Mouse (Mus musculus) kidney, postnatal 0 days (tissue): ENCODE measurements around the gene Rad23a. TPM values are rescaled to one million over a fixed set of nuclear protein-coding genes. Genes with fewer than 3 reads are reported as not detected.

ENCODE experiments used
- ATAC-seq: fragments of 200-750 bp; cut with Nextera tagmentation; replicated peaks from 2 replicates; pipeline ENCODE4 v1.8.0; 2017; ENCODE audit warnings: low read depth, moderate number of reproducible peaks, moderate TSS enrichment, moderate library complexity; ENCODE audit not compliant: low FRiP score
- DNase-seq: peaks from one replicate; pipeline ENCODE4 v3.0.0-alpha.2; 2016; ENCODE audit warnings: low spot score
- H3K27ac ChIP-seq: fragments of 300-500 bp; sonication (generic); 2 replicates; pipeline ENCODE4 v1.5.1; 2014; ENCODE audit warnings: mild to moderate bottlenecking
- H3K27me3 ChIP-seq: fragments of 300-500 bp; sonication (generic); 2 replicates; pipeline ENCODE4 v1.6.1; 2014; ENCODE audit warnings: low read length, mixed read lengths; ENCODE audit not compliant: insufficient read depth
- H3K36me3 ChIP-seq: fragments of 300-500 bp; sonication (generic); 2 replicates; pipeline ENCODE4 v1.6.1; 2014; ENCODE audit warnings: low read length, mixed read lengths; ENCODE audit not compliant: insufficient read depth
- H3K4me1 ChIP-seq: fragments of 300-500 bp; sonication (generic); replicated peaks from 2 replicates; pipeline ENCODE4 v1.6.1; 2014; ENCODE audit warnings: antibody characterized with exemption, low read length, mixed read lengths; ENCODE audit not compliant: insufficient read depth
- H3K4me2 ChIP-seq: fragments of 300-500 bp; sonication (generic); 2 replicates; pipeline ENCODE4 v1.6.1; 2014; ENCODE audit warnings: mild to moderate bottlenecking, low read length, moderate library complexity, mixed read lengths
- H3K4me3 ChIP-seq: fragments of 300-500 bp; sonication (generic); replicated peaks from 2 replicates; pipeline ENCODE4 v1.5.1; 2014; ENCODE audit warnings: low read depth, low read length
- H3K9ac ChIP-seq: fragments of 300-500 bp; sonication (generic); 2 replicates; pipeline ENCODE4 v1.6.1; 2014; ENCODE audit warnings: low read depth, low read length
- H3K9me3 ChIP-seq: fragments of 300-500 bp; sonication (generic); replicated peaks from 2 replicates; pipeline ENCODE4 v1.6.1; 2016; ENCODE audit warnings: low read length, inconsistent platforms, mixed read lengths
- CTCF ChIP-seq: IDR thresholded peaks from 2 replicates; pipeline ENCODE4 v1.5.1; 2016; ENCODE audit warnings: antibody characterized with exemption, low read depth, mild to moderate bottlenecking, moderate library complexity
- WGBS: fragments of 180-500 bp; shearing (Covaris S2); extraction: QIAGEN DNeasy Blood & Tissue Kit; methylation state at CpG from one replicate; pipeline ENCODE4 v1.1.7; 2014; 5-methylcytosine and 5-hydroxymethylcytosine counted together
- polyA plus RNA-seq: library from polyadenylated mRNA; unstranded; fragments of >200 nt; fragmentation: Nextera tagmentation; extraction: Ambion mirVana; gene quantifications from 2 replicates; pipeline ENCODE4 v1.2.1, GENCODE M21; 2015

Rad23a gene
- polyA plus RNA-seq, 1 experiment from 2014 or later, result 98.9 TPM

GRCm38 (mm10) chr8:84789855-84790486, 50.5 kb downstream of the Rad23a start:
- no peak; the same call in 1 of the 2 replicates for ATAC-seq
- no peaks in the 10 kb centered on the region for H3K36me3 ChIP-seq
- H3K4me1 ChIP-seq, result peaks cover 17% of the 10 kb centered on the region
- no peak overlapping the region for H3K4me2 ChIP-seq
- WGBS, result 71% methylated on average over 9 of the region's 9 CpGs
- peaks cover 36% of the 10 kb centered on the region; the same call in 1 of the 2 replicates for H3K27me3 ChIP-seq
- no peak for TF ChIP-seq CTCF
- no peak overlapping the region for H3K9ac ChIP-seq
- no peak overlapping the region for H3K4me3 ChIP-seq
- no peak overlapping the region for H3K27ac ChIP-seq
- DNase-seq, result no peak
- no peaks in the 10 kb centered on the region for H3K9me3 ChIP-seq

- no peak for ATAC-seq
- WGBS, result 58% methylated on average over 3 of the region's 5 CpGs
- H3K9me3 ChIP-seq, result no peaks in the 10 kb centered on the region
- no peak for DNase-seq
- no peaks in the 10 kb centered on the region for H3K36me3 ChIP-seq
- TF ChIP-seq CTCF, result no peak
- peaks cover 42% of the 10 kb centered on the region for H3K27me3 ChIP-seq
- H3K4me3 ChIP-seq, result no peak overlapping the region
- no peak overlapping the region for H3K9ac ChIP-seq
- H3K4me1 ChIP-seq, result peaks cover 23% of the 10 kb centered on the region
- H3K4me2 ChIP-seq, result no peak overlapping the region
- H3K27ac ChIP-seq, result no peak overlapping the region
Measured at GRCm38 (mm10) chr8:84789345-84789744, 51.1 kb downstream of the Rad23a start.

GRCm38 (mm10) chr8:84788896-84789295, 51.6 kb downstream of the Rad23a start:
- WGBS, result 22% methylated on average over 11 of the region's 11 CpGs
- Histone ChIP-seq H3K9me3 (no peaks in the 10 kb centered on the region), H3K27ac (no peak overlapping the region), H3K4me3 (no peak overlapping the region), H3K9ac (no peak overlapping the region), H3K4me2 (no peak overlapping the region), H3K4me1 (peaks cover 27% of the 10 kb centered on the region), H3K36me3 (no peaks in the 10 kb centered on the region), H3K27me3 (peaks cover 46% of the 10 kb centered on the region)
- no peak for DNase-seq
- no peak for TF ChIP-seq CTCF
- ATAC-seq, result no peak

GRCm38 (mm10) chr8:84787523-84788302, 52.8 kb downstream of the Rad23a start:
- WGBS, result 31% methylated on average over 14 of the region's 14 CpGs
- peak overlapping the region; percentile 5; the same call in 1 of the 2 replicates for H3K9ac ChIP-seq
- no peak overlapping the region for H3K4me2 ChIP-seq
- H3K36me3 ChIP-seq, result no peaks in the 10 kb centered on the region
- H3K27me3 ChIP-seq, result peaks cover 53% of the 10 kb centered on the region
- H3K9me3 ChIP-seq, result no peaks in the 10 kb centered on the region
- ATAC-seq, result no peak
- no peak overlapping the region for H3K4me3 ChIP-seq
- H3K27ac ChIP-seq, result no peak overlapping the region
- TF ChIP-seq CTCF, result no peak
- H3K4me1 ChIP-seq, result peaks cover 27% of the 10 kb centered on the region
- no peak for DNase-seq

GRCm38 (mm10) chr8:84786801-84787467, 53.5 kb downstream of the Rad23a start:
- ATAC-seq, result no peak
- TF ChIP-seq CTCF, result no peak
- peaks cover 58% of the 10 kb centered on the region for H3K27me3 ChIP-seq
- H3K36me3 ChIP-seq, result no peaks in the 10 kb centered on the region
- WGBS, result 27% methylated on average over 11 of the region's 11 CpGs
- no peak for DNase-seq
- H3K4me1 ChIP-seq, result peaks cover 27% of the 10 kb centered on the region
- no peak overlapping the region for H3K9ac ChIP-seq
- peak overlapping the region; percentile 38; the same call in 1 of the 2 replicates for H3K4me2 ChIP-seq
- no peak overlapping the region for H3K4me3 ChIP-seq
- H3K9me3 ChIP-seq, result no peaks in the 10 kb centered on the region
- peak overlapping the region; percentile 27; the same call in 1 of the 2 replicates for H3K27ac ChIP-seq
